ENCODE assay signal across 8 mouse cellular contexts in the genomic region with DNA sequence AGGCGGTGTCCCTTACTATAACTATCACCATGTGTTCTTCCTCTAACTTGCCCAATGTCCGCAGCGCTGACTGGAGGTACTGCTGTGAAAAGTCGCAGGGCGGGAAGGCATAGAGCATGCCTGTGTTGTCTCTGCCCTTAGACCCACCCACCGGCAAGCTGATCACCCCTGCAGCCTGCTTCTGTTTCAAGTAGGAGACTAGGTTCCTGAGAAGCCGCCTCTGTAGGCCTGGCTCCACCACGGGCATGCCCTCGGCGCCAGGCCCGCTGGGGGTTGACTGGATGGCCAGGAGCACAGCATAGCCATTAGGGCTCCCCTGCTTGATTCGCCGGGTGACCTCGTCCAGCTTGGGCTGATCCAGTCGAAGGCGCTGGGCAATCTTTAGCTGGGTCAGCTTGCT. TPM values are rescaled to one million over a fixed set of nuclear protein-coding genes. Genes with fewer than 3 reads are reported as not detected.
DNase-seq lines count a peak whose midpoint lies in the region; ATAC-seq and TF ChIP-seq lines count a peak whose summit lies in the region.

No protein-coding gene starts in this region.

- H3K4me2 ChIP-seq in heart, embryonic 13.5 days, result peak overlapping the region; percentile 100
- H3K4me2 ChIP-seq in embryonic facial prominence, embryonic 13.5 days, result peak overlapping the region; percentile 98
- H3K4me2 ChIP-seq in limb, embryonic 11.5 days (ENCODE audit: low read depth, severe bottlenecking), result peak overlapping the region; percentile 98

- peaks cover 76% of the 10 kb centered on the region for H3K36me3 ChIP-seq in heart, embryonic 13.5 days
- peaks cover 24% of the 10 kb centered on the region for H3K36me3 ChIP-seq in ES-Bruce4 (ENCODE audit: control insufficient read depth, insufficient read depth, low read length, poor library complexity, severe bottlenecking)
- H3K36me3 ChIP-seq in embryonic facial prominence, embryonic 13.5 days, result peaks cover 64% of the 10 kb centered on the region
- H3K36me3 ChIP-seq in limb, embryonic 11.5 days (ENCODE audit: control insufficient read depth, insufficient read depth, low read length), result peaks cover 15% of the 10 kb centered on the region

- no peak for DNase-seq in heart, postnatal 4 days
- peak; percentile 42 for DNase-seq in limb, embryonic 11.5 days (ENCODE audit: low spot score)
- DNase-seq in retina, embryonic 14.5 days (ENCODE audit: low spot score), result peak; percentile 34
- no peak for DNase-seq in urinary bladder, postnatal 4 days (ENCODE audit: low spot score in 2 of 2)
- no peak for DNase-seq in right cerebral cortex, postnatal 36 days (ENCODE audit: low spot score in 2 of 2)

- peaks cover 66% of the 10 kb centered on the region for H3K4me1 ChIP-seq in heart, embryonic 13.5 days
- H3K4me1 ChIP-seq in ES-Bruce4 (ENCODE audit: control insufficient read depth, insufficient read depth, low read length), result peaks cover 2% of the 10 kb centered on the region
- peaks cover 58% of the 10 kb centered on the region for H3K4me1 ChIP-seq in embryonic facial prominence, embryonic 13.5 days
- H3K4me1 ChIP-seq in limb, embryonic 11.5 days (ENCODE audit: control insufficient read depth, insufficient read depth, low read length), result peaks cover 26% of the 10 kb centered on the region

- no peak for ATAC-seq in heart, embryonic 13.5 days (ENCODE audit: extremely low read depth, insufficient number of reproducible peaks, low FRiP score, low TSS enrichment)
- ATAC-seq in embryonic facial prominence, embryonic 13.5 days (ENCODE audit: insufficient number of reproducible peaks, insufficient read depth, low FRiP score, low TSS enrichment, low read depth), result no peak
- ATAC-seq in limb, embryonic 11.5 days (ENCODE audit: insufficient number of reproducible peaks, low FRiP score, low TSS enrichment, low read depth), result no peak

- H3K4me3 ChIP-seq in heart, embryonic 13.5 days, result peak overlapping the region; percentile 97
- peak overlapping the region; percentile 94 for H3K4me3 ChIP-seq in ES-Bruce4 (ENCODE audit: low read depth, low read length)
- H3K4me3 ChIP-seq in embryonic facial prominence, embryonic 13.5 days, result peak overlapping the region; percentile 92
- H3K4me3 ChIP-seq in limb, embryonic 11.5 days (ENCODE audit: low read depth, low read length), result peak overlapping the region; percentile 97

- 34% methylated on average over 16 of the region's 16 CpGs for WGBS in heart, embryonic 13.5 days
- WGBS in embryonic facial prominence, embryonic 13.5 days, result 28% methylated on average over 16 of the region's 16 CpGs
- WGBS in limb, embryonic 11.5 days, result 33% methylated on average over 16 of the region's 16 CpGs

- no peak for TF ChIP-seq EP300 in ES-Bruce4 (IDR thresholded peaks at IDR 0.05; ENCODE audit: insufficient read depth, low read depth, low read length)

- no peak overlapping the region for H3K27ac ChIP-seq in heart, embryonic 13.5 days (replicated peaks)
- H3K27ac ChIP-seq in ES-Bruce4 (ENCODE audit: insufficient read depth, low read length), result no peak overlapping the region
- no peak overlapping the region for H3K27ac ChIP-seq in embryonic facial prominence, embryonic 13.5 days
- no peak overlapping the region for H3K27ac ChIP-seq in limb, embryonic 11.5 days (replicated peaks; ENCODE audit: low read depth, low read length)

- no peak for TF ChIP-seq POLR2A in ES-Bruce4 (IDR thresholded peaks at IDR 0.05; ENCODE audit: insufficient read depth, low read length)

- no peak for TF ChIP-seq CTCF in ES-Bruce4 (IDR thresholded peaks at IDR 0.05; ENCODE audit: low read depth, low read length)

- H3K27me3 ChIP-seq in heart, embryonic 13.5 days (replicated peaks), result no peaks in the 10 kb centered on the region
- no peaks in the 10 kb centered on the region for H3K27me3 ChIP-seq in ES-Bruce4 (ENCODE audit: control insufficient read depth, insufficient read depth, low read length, poor library complexity, severe bottlenecking)
- no peaks in the 10 kb centered on the region for H3K27me3 ChIP-seq in embryonic facial prominence, embryonic 13.5 days
- H3K27me3 ChIP-seq in limb, embryonic 11.5 days (ENCODE audit: control insufficient read depth, insufficient read depth, low read length), result no peaks in the 10 kb centered on the region

- H3K9ac ChIP-seq in heart, embryonic 13.5 days, result peak overlapping the region; percentile 98
- H3K9ac ChIP-seq in ES-Bruce4 (ENCODE audit: low read depth, poor library complexity, severe bottlenecking), result peak overlapping the region; percentile 97; the same call in 1 of the 2 replicates
- H3K9ac ChIP-seq in embryonic facial prominence, embryonic 13.5 days, result peak overlapping the region; percentile 98
- H3K9ac ChIP-seq in limb, embryonic 11.5 days (ENCODE audit: low read length), result peak overlapping the region; percentile 99

- no peaks in the 10 kb centered on the region for H3K9me3 ChIP-seq in heart, embryonic 13.5 days
- H3K9me3 ChIP-seq in ES-Bruce4 (replicated peaks; ENCODE audit: control insufficient read depth, insufficient read depth, low read length, poor library complexity, severe bottlenecking), result no peaks in the 10 kb centered on the region
- no peaks in the 10 kb centered on the region for H3K9me3 ChIP-seq in embryonic facial prominence, embryonic 13.5 days
- H3K9me3 ChIP-seq in limb, embryonic 11.5 days (ENCODE audit: control insufficient read depth, low read length), result no peaks in the 10 kb centered on the region

RNA-seq across cellular contexts. Expression of gene Rbm15b, which starts 2.9 kb away (rescaled TPM):
- 4.7 and 5.5 TPM in 2 replicates for polyA plus RNA-seq in heart, embryonic 13.5 days (2015; fragmentation: Nextera tagmentation; extraction: Ambion mirVana)
- total RNA-seq in heart, postnatal 4 days (2021), result 10 to 100 TPM; 21.6 to 26.1 TPM
- polyA plus RNA-seq in ES-Bruce4 (2011; ENCODE audit: insufficient read depth, insufficient read length, low read depth, missing spikeins), result 36.9 and 40.2 TPM in 2 replicates
- 10.5 and 13.4 TPM in 2 replicates for polyA plus RNA-seq in embryonic facial prominence, embryonic 13.5 days (2015; fragmentation: Nextera tagmentation; extraction: Ambion mirVana)
- polyA plus RNA-seq in limb, embryonic 11.5 days (2014; fragmentation: Nextera tagmentation; extraction: Ambion mirVana), result 23.1 and 26.6 TPM in 2 replicates

RNA-seq across cellular contexts. Expression of gene Manf, which starts 7.5 kb away (rescaled TPM):
- 195 and 233 TPM in 2 replicates for polyA plus RNA-seq in heart, embryonic 13.5 days (2015; fragmentation: Nextera tagmentation; extraction: Ambion mirVana)
- total RNA-seq in heart, postnatal 4 days (2021), result 100 to 1,000 TPM; 137 to 160 TPM
- polyA plus RNA-seq in ES-Bruce4 (2011; ENCODE audit: insufficient read depth, insufficient read length, low read depth, missing spikeins), result 220 and 236 TPM in 2 replicates
- 242 and 297 TPM in 2 replicates for polyA plus RNA-seq in embryonic facial prominence, embryonic 13.5 days (2015; fragmentation: Nextera tagmentation; extraction: Ambion mirVana)
- 316 and 331 TPM in 2 replicates for polyA plus RNA-seq in limb, embryonic 11.5 days (2014; fragmentation: Nextera tagmentation; extraction: Ambion mirVana)

Comparison
In these comparisons a context has a peak if more than half of its experiments do, and no peak if none do; other contexts are left out.
1. DNase-seq: peak in limb, embryonic 11.5 days (single experiment) and retina, embryonic 14.5 days (single experiment); none in heart, postnatal 4 days (single experiment), urinary bladder, postnatal 4 days (0 of 2) and right cerebral cortex, postnatal 36 days (0 of 2).
2. Peak in every context shown above with its lines, with median percentiles within 50 percentile points of each other: H3K4me2 ChIP-seq, H3K4me3 ChIP-seq and H3K9ac ChIP-seq.